Mouse (Mus musculus): ENCODE data around the gene Dcaf11. TPM values are rescaled to one million over a fixed set of nuclear protein-coding genes. Genes with fewer than 3 reads are reported as not detected.
A peak's percentile ranks its signal among the peaks of the same experiment; 100 is the strongest.

Gene Dcaf11
- polyA plus RNA-seq, 1 experiment from 2014 or later: 72.9 TPM

- H3K4me2 ChIP-seq (ENCODE audit: low read depth, low read length): no peak overlapping the region
- H3K27ac ChIP-seq (ENCODE audit: low read length): no peak overlapping the region
- no peak for ATAC-seq (ENCODE audit: low read depth)
- no peak overlapping the region for H3K9ac ChIP-seq (ENCODE audit: low read length)
- H3K36me3 ChIP-seq (ENCODE audit: control insufficient read depth, insufficient read depth, low read length): peaks cover 31% of the 10 kb centered on the region
- H3K9me3 ChIP-seq (ENCODE audit: control insufficient read depth, low read length): no peaks in the 10 kb centered on the region
- H3K4me3 ChIP-seq (ENCODE audit: low read length): no peak overlapping the region
- H3K27me3 ChIP-seq (ENCODE audit: control insufficient read depth, insufficient read depth, low read depth, low read length): no peaks in the 10 kb centered on the region
- H3K4me1 ChIP-seq (replicated peaks; ENCODE audit: control insufficient read depth, insufficient read depth, low read length): peaks cover 13% of the 10 kb centered on the region
- 89% methylated on average over 11 of the region's 11 CpGs for WGBS
Observed at GRCm38 (mm10) chr14:55563249-55563648, 3.4 kb downstream of the Dcaf11 start.

DNA sequence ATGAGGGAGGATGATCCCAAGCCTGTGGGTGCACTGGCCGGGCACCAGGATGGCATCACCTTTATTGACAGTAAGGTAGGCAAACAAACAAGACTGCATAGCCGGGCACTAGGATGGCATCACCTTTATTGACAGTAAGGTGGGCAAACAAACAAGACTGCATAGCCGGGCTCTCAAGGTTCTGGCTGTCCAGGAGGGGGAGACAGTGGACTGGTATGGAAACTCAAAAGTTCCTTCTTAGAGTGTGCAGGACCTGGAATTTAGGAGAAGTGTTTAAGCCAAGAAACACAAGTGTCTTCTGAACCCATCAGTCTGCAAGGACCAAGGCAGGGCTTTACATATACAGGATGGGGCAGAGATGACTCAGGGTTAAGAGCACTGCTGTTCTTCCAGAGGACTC is 5.9 kb downstream of the Dcaf11 start:
- 66% methylated on average over 3 of the region's 3 CpGs for WGBS
- no peaks in the 10 kb centered on the region for H3K9me3 ChIP-seq (ENCODE audit: control insufficient read depth, low read length)
- no peak overlapping the region for H3K27ac ChIP-seq (ENCODE audit: low read length)
- no peak for ATAC-seq (ENCODE audit: low read depth)
- peaks cover 13% of the 10 kb centered on the region for H3K4me1 ChIP-seq (replicated peaks; ENCODE audit: control insufficient read depth, insufficient read depth, low read length)
- no peak overlapping the region for H3K9ac ChIP-seq (ENCODE audit: low read length)
- H3K36me3 ChIP-seq (ENCODE audit: control insufficient read depth, insufficient read depth, low read length): peaks cover 31% of the 10 kb centered on the region
- no peak overlapping the region for H3K4me2 ChIP-seq (ENCODE audit: low read depth, low read length)
- no peaks in the 10 kb centered on the region for H3K27me3 ChIP-seq (ENCODE audit: control insufficient read depth, insufficient read depth, low read depth, low read length)
- H3K4me3 ChIP-seq (ENCODE audit: low read length): no peak overlapping the region

DNA sequence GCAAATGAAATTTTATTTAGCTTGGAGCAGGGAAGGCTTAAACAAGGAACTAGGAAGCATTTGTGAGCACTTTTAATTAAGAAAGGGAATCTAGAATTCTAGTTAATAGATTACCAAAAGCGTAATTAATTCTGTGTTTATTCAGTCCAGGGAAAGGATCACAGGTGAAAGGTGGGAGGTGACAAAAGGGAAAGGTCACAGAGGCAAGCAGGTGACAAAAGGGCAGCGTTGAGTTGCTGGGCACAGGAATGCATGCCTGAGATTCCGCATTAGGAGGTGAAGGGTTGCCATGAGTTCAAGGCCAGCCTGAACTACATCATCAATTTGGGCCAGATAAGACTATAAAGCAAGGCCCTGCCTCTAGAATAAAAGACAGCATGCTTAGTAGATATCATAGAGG is 7.7 kb downstream of the Dcaf11 start:
- no peak overlapping the region for H3K27ac ChIP-seq (ENCODE audit: low read length)
- H3K9ac ChIP-seq (ENCODE audit: low read length): no peak overlapping the region
- H3K36me3 ChIP-seq (ENCODE audit: control insufficient read depth, insufficient read depth, low read length): peaks cover 31% of the 10 kb centered on the region
- H3K4me1 ChIP-seq (replicated peaks; ENCODE audit: control insufficient read depth, insufficient read depth, low read length): no peaks in the 10 kb centered on the region
- no peak overlapping the region for H3K4me2 ChIP-seq (ENCODE audit: low read depth, low read length)
- H3K9me3 ChIP-seq (ENCODE audit: control insufficient read depth, low read length): no peaks in the 10 kb centered on the region
- H3K27me3 ChIP-seq (ENCODE audit: control insufficient read depth, insufficient read depth, low read depth, low read length): no peaks in the 10 kb centered on the region
- no peak for ATAC-seq (ENCODE audit: low read depth)
- 75% methylated on average over 3 of the region's 3 CpGs for WGBS
- H3K4me3 ChIP-seq (ENCODE audit: low read length): no peak overlapping the region

DNA sequence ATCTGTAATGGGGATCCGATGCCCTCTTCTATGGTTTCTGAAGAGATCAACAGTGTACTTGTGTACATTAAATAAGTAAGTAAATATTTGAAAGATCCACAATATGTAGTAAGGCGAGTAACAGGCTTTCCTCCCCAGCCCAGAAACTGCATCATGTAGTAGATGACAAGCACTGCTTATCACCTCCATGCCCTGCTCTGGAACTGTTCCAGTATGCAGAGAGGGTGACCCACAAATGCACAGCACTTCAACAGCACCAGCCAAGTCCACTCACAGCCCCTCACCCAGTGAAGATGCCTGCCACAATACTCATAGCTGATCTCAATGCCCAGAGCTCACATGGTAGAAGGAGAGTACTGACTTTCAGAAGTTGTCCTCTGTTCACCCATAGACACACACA is 10.8 kb downstream of the Dcaf11 start:
- H3K4me2 ChIP-seq (ENCODE audit: low read depth, low read length): no peak overlapping the region
- no peak for ATAC-seq (ENCODE audit: low read depth)
- WGBS: 66% methylated on average over 2 of the region's 2 CpGs

GRCm38 (mm10) chr14:55571760-55572159 is 12.0 kb downstream of the Dcaf11 start:
- no peak overlapping the region for H3K4me3 ChIP-seq (ENCODE audit: low read length)
- H3K36me3 ChIP-seq (ENCODE audit: control insufficient read depth, insufficient read depth, low read length): peaks cover 6% of the 10 kb centered on the region
- H3K4me2 ChIP-seq (ENCODE audit: low read depth, low read length): no peak overlapping the region
- peaks cover 9% of the 10 kb centered on the region for H3K4me1 ChIP-seq (replicated peaks; ENCODE audit: control insufficient read depth, insufficient read depth, low read length)
- no peak overlapping the region for H3K9ac ChIP-seq (ENCODE audit: low read length)
- H3K9me3 ChIP-seq (ENCODE audit: control insufficient read depth, low read length): no peaks in the 10 kb centered on the region
- no peak overlapping the region for H3K27ac ChIP-seq (ENCODE audit: low read length)
- H3K27me3 ChIP-seq (ENCODE audit: control insufficient read depth, insufficient read depth, low read depth, low read length): no peaks in the 10 kb centered on the region
- no peak for ATAC-seq (ENCODE audit: low read depth)

More for the DNA sequence above, 10.8 kb downstream of the Dcaf11 start:
- H3K4me1 ChIP-seq (replicated peaks; ENCODE audit: control insufficient read depth, insufficient read depth, low read length): peaks cover 4% of the 10 kb centered on the region; the same call in 1 of the 2 replicates
- no peak overlapping the region for H3K4me3 ChIP-seq (ENCODE audit: low read length)
- peaks cover 15% of the 10 kb centered on the region for H3K36me3 ChIP-seq (ENCODE audit: control insufficient read depth, insufficient read depth, low read length)
- no peaks in the 10 kb centered on the region for H3K27me3 ChIP-seq (ENCODE audit: control insufficient read depth, insufficient read depth, low read depth, low read length)
- H3K9ac ChIP-seq (ENCODE audit: low read length): no peak overlapping the region
- no peaks in the 10 kb centered on the region for H3K9me3 ChIP-seq (ENCODE audit: control insufficient read depth, low read length)
- H3K27ac ChIP-seq (ENCODE audit: low read length): no peak overlapping the region

GRCm38 (mm10) chr14:55575302-55575701 is 15.5 kb downstream of the Dcaf11 start, which contains the start of gene Fitm1:
Fitm1 (plus strand) TSS chr14:55575617.
- peak within 1 kb of the TSS; percentile 24 for H3K9ac ChIP-seq (ENCODE audit: low read length)
- no peaks in the 10 kb centered on the region for H3K27me3 ChIP-seq (ENCODE audit: control insufficient read depth, insufficient read depth, low read depth, low read length)
- peaks cover 16% of the 10 kb centered on the region for H3K4me1 ChIP-seq (replicated peaks; ENCODE audit: control insufficient read depth, insufficient read depth, low read length)
- no peak for ATAC-seq (ENCODE audit: low read depth)
- peak within 1 kb of the TSS; percentile 27 for H3K27ac ChIP-seq (ENCODE audit: low read length)
- no peaks in the 10 kb centered on the region for H3K9me3 ChIP-seq (ENCODE audit: control insufficient read depth, low read length)
- no peaks in the 10 kb centered on the region for H3K36me3 ChIP-seq (ENCODE audit: control insufficient read depth, insufficient read depth, low read length)
- H3K4me2 ChIP-seq (ENCODE audit: low read depth, low read length): no peak within 1 kb of the TSS
- 60% methylated on average over 8 of the region's 8 CpGs for WGBS
- no peak within 1 kb of the TSS for H3K4me3 ChIP-seq (ENCODE audit: low read length)

GRCm38 (mm10) chr14:55575711-55576110 is 15.9 kb downstream of the Dcaf11 start:
- Histone ChIP-seq H3K4me3 (ENCODE audit: low read length) (no peak overlapping the region), H3K27ac (ENCODE audit: low read length) (peak overlapping the region; percentile 27; the same call in 1 of the 2 replicates), H3K4me1 (replicated peaks; ENCODE audit: control insufficient read depth, insufficient read depth, low read length) (peaks cover 16% of the 10 kb centered on the region), H3K9ac (ENCODE audit: low read length) (peak overlapping the region; percentile 24), H3K27me3 (ENCODE audit: control insufficient read depth, insufficient read depth, low read depth, low read length) (no peaks in the 10 kb centered on the region), H3K36me3 (ENCODE audit: control insufficient read depth, insufficient read depth, low read length) (peaks cover 2% of the 10 kb centered on the region; the same call in 1 of the 2 replicates), H3K9me3 (ENCODE audit: control insufficient read depth, low read length) (no peaks in the 10 kb centered on the region), H3K4me2 (ENCODE audit: low read depth, low read length) (no peak overlapping the region)
- no peak for ATAC-seq (ENCODE audit: low read depth)
- WGBS: 62% methylated on average over 13 of the region's 13 CpGs

- H3K4me3 ChIP-seq (ENCODE audit: low read length): no peak overlapping the region
- H3K4me1 ChIP-seq (replicated peaks; ENCODE audit: control insufficient read depth, insufficient read depth, low read length): peaks cover 16% of the 10 kb centered on the region
- H3K27me3 ChIP-seq (ENCODE audit: control insufficient read depth, insufficient read depth, low read depth, low read length): no peaks in the 10 kb centered on the region
- peak overlapping the region; percentile 27 for H3K27ac ChIP-seq (ENCODE audit: low read length)
- H3K9me3 ChIP-seq (ENCODE audit: control insufficient read depth, low read length): no peaks in the 10 kb centered on the region
- no peak overlapping the region for H3K4me2 ChIP-seq (ENCODE audit: low read depth, low read length)
- H3K9ac ChIP-seq (ENCODE audit: low read length): 0 out of 2 replicates have a peak overlapping the region, but pooled peaks have one; percentile 24
- peak; percentile 13; the same call in 1 of the 2 replicates for ATAC-seq (ENCODE audit: low read depth)
- H3K36me3 ChIP-seq (ENCODE audit: control insufficient read depth, insufficient read depth, low read length): peaks cover 2% of the 10 kb centered on the region; the same call in 1 of the 2 replicates
- WGBS: 53% methylated on average over 16 of the region's 16 CpGs
Observed at GRCm38 (mm10) chr14:55576376-55576775, 16.6 kb downstream of the Dcaf11 start.

DNA sequence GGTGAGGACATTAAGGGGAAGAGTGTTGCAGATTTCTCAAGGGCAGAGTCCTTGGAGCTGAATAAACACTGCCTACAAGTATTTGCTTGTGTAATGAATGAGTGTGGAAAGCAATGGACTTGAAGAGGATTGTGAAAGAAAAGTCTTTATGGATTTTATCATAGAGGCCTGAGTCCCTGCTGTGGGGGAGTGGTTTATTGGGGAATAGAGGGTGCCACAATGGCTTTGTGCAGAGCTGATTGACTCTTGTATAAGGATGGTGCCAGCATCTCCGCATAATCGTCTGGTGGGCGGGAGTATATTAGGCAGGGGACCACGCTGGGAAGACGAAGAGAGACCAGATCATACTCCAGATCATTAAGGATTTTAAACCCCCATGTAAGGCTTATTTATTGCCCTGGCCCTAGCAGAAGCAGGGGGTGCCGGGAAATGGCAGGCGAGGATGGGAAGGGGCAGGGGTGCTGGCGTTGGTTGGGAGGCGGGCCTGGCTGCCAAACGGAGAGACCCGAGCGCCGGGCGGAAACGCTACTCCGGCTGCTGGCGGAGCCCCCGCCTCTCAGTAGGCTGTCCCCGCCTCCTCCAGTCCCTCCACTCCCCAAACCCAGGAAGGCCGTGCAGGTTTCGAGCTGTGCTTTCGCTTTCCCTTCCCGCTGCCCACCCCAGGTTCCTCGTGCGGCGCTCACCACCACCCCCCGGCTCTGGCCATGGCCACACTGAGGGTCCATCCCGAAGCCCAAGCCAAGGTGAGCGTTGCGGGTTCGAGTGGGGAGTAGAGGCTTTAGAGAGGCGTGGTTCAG is 18.3 kb downstream of the Dcaf11 start, which contains the start of gene Psme1:
TSS of gene Psme1 (plus strand) at position 253 of the 797 bp plus-strand sequence.
- H3K27me3 ChIP-seq (ENCODE audit: control insufficient read depth, insufficient read depth, low read depth, low read length): no peaks in the 10 kb centered on the region
- H3K9me3 ChIP-seq (ENCODE audit: control insufficient read depth, low read length): no peaks in the 10 kb centered on the region
- under 1% methylated on average over 31 of the region's 32 CpGs for WGBS
- H3K4me2 ChIP-seq (ENCODE audit: low read depth, low read length): peak within 1 kb of the TSS; percentile 75
- H3K36me3 ChIP-seq (ENCODE audit: control insufficient read depth, insufficient read depth, low read length): peaks cover 6% of the 10 kb centered on the region; the same call in 1 of the 2 replicates
- ATAC-seq (ENCODE audit: low read depth): peak; percentile 95
- peak within 1 kb of the TSS; percentile 94 for H3K27ac ChIP-seq (ENCODE audit: low read length)
- H3K9ac ChIP-seq (ENCODE audit: low read length): peak within 1 kb of the TSS; percentile 97
- H3K4me3 ChIP-seq (ENCODE audit: low read length): peak within 1 kb of the TSS; percentile 95
- peaks cover 16% of the 10 kb centered on the region for H3K4me1 ChIP-seq (replicated peaks; ENCODE audit: control insufficient read depth, insufficient read depth, low read length)
